Mouse (Mus musculus): ENCODE results near the gene Arid4b.

DNA sequence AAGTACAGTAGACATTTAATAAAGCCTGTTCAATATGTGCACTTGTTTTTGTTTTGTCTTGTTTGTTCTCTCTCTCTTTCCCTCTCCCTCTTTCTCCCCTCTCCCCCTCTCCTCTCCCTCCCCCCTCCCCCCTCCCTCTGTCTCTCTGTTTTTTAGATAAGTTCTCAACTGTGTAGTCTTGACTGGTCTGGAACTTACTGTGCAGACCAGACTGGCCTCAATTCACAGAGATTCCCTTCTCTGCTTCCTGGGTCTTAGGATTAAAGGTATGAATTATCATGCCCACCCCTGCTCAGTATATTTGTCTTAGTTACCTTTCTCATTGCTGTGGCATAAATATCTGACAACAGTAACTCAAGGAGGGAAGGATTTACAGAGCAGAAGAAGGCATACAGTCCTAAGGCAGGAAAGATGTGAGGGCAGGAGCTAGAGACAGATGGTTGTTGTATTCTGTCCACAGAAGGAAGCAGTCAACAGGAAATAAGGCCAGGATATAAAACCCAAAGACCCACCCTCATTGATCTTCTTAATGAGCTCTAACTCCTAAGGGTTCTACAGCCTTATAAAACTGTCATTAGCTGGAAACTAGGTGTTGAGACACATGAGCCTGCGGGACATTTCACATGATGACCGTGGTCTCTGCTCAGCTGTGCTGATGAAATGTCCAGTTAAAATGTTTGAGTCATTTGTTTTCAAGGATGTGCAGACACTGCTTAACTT, 47.3 kb downstream of the Arid4b start:
- no peak for TF ChIP-seq CTCF (IDR thresholded peaks at IDR 0.05; ENCODE audit: low read depth, low read length)
- TF ChIP-seq POLR2A (IDR thresholded peaks at IDR 0.05; ENCODE audit: insufficient read depth, low read length): no peak
- TF ChIP-seq EP300 (IDR thresholded peaks at IDR 0.05; ENCODE audit: insufficient read depth, low read depth, low read length): no peak
